8 mouse cellular contexts compared by ENCODE assay signal in genomic region chr6:30958736-30959540, GRCm38 (mm10). TPM values are rescaled to one million over a fixed set of nuclear protein-coding genes. Genes with fewer than 3 reads are reported as not detected.
DNase-seq lines count a peak whose midpoint lies in the region; ATAC-seq and TF ChIP-seq lines count a peak whose summit lies in the region.

Gene Klf14, minus strand, starts transcription at chr6:30959078.

- H3K27ac ChIP-seq in forebrain, embryonic 13.5 days = no peak within 1 kb of the TSS
- no peak within 1 kb of the TSS for H3K27ac ChIP-seq in hindbrain, embryonic 13.5 days
- H3K27ac ChIP-seq in liver, embryonic 15.5 days (replicated peaks) = no peak within 1 kb of the TSS

- H3K36me3 ChIP-seq in E14TG2a.4 (ENCODE audit: insufficient read depth, low read length) = no peaks in the 10 kb centered on the region
- peaks cover 10% of the 10 kb centered on the region for H3K36me3 ChIP-seq in forebrain, embryonic 13.5 days (ENCODE audit: poor library complexity, severe bottlenecking)
- peaks cover 13% of the 10 kb centered on the region for H3K36me3 ChIP-seq in hindbrain, embryonic 13.5 days
- H3K36me3 ChIP-seq in liver, embryonic 15.5 days (replicated peaks) = no peaks in the 10 kb centered on the region

- H3K4me2 ChIP-seq in forebrain, embryonic 13.5 days = peak within 1 kb of the TSS; percentile 80
- H3K4me2 ChIP-seq in hindbrain, embryonic 13.5 days = peak within 1 kb of the TSS; percentile 59
- H3K4me2 ChIP-seq in liver, embryonic 15.5 days = peak within 1 kb of the TSS; percentile 60

- ATAC-seq in forebrain, embryonic 13.5 days = 0 out of 2 replicates have a peak, but pooled peaks have one; percentile 21
- ATAC-seq in hindbrain, embryonic 13.5 days (ENCODE audit: low FRiP score) = no peak; the same call in 1 of the 2 replicates
- ATAC-seq in liver, embryonic 15.5 days (ENCODE audit: insufficient read depth) = no peak

- no peak for TF ChIP-seq CTCF in E14TG2a.4 (conservative IDR thresholded peaks at IDR 0.05; ENCODE audit: low read length)

- H3K9ac ChIP-seq in forebrain, embryonic 13.5 days = peak within 1 kb of the TSS; percentile 40
- H3K9ac ChIP-seq in hindbrain, embryonic 13.5 days = no peak within 1 kb of the TSS
- no peak within 1 kb of the TSS for H3K9ac ChIP-seq in liver, embryonic 15.5 days

- under 1% methylated on average over 68 of the region's 75 CpGs for WGBS in forebrain, embryonic 13.5 days
- under 1% methylated on average over 75 of the region's 75 CpGs for WGBS in hindbrain, embryonic 13.5 days
- WGBS in liver, embryonic 15.5 days (ENCODE audit: insufficient replicate concordance) = 1% methylated on average over 75 of the region's 75 CpGs

- peaks cover 75% of the 10 kb centered on the region for H3K27me3 ChIP-seq in E14TG2a.4 (ENCODE audit: insufficient read depth, low read length)
- H3K27me3 ChIP-seq in forebrain, embryonic 13.5 days = peaks cover 85% of the 10 kb centered on the region
- peaks cover 80% of the 10 kb centered on the region for H3K27me3 ChIP-seq in hindbrain, embryonic 13.5 days
- peaks cover 72% of the 10 kb centered on the region for H3K27me3 ChIP-seq in liver, embryonic 15.5 days

- DNase-seq in R1 (ENCODE audit: low read depth, low spot score) = peak; percentile 65
- peak; percentile 6 for DNase-seq in skeletal muscle tissue, adult 2 months (ENCODE audit: low read depth, low spot score)
- no peak for DNase-seq in right cerebral cortex, postnatal 25 days
- no peak for DNase-seq in thymus, adult 18-20 months

- peak within 1 kb of the TSS; percentile 83 for H3K4me3 ChIP-seq in E14TG2a.4 (replicated peaks; ENCODE audit: low read length)
- H3K4me3 ChIP-seq in forebrain, embryonic 13.5 days = peak within 1 kb of the TSS; percentile 49
- H3K4me3 ChIP-seq in hindbrain, embryonic 13.5 days = peak within 1 kb of the TSS; percentile 45
- H3K4me3 ChIP-seq in liver, embryonic 15.5 days (replicated peaks) = peak within 1 kb of the TSS; percentile 47

- H3K4me1 ChIP-seq in E14TG2a.4 (replicated peaks; ENCODE audit: low read depth, low read length) = peaks cover 16% of the 10 kb centered on the region
- H3K4me1 ChIP-seq in forebrain, embryonic 13.5 days = peaks cover 5% of the 10 kb centered on the region
- H3K4me1 ChIP-seq in hindbrain, embryonic 13.5 days (replicated peaks) = peaks cover 5% of the 10 kb centered on the region; the same call in 1 of the 2 replicates
- H3K4me1 ChIP-seq in liver, embryonic 15.5 days (replicated peaks) = no peaks in the 10 kb centered on the region

- no peaks in the 10 kb centered on the region for H3K9me3 ChIP-seq in E14TG2a.4 (ENCODE audit: low read length)
- peaks cover 29% of the 10 kb centered on the region for H3K9me3 ChIP-seq in forebrain, embryonic 13.5 days (replicated peaks)
- H3K9me3 ChIP-seq in hindbrain, embryonic 13.5 days = peaks cover 43% of the 10 kb centered on the region
- peaks cover 5% of the 10 kb centered on the region for H3K9me3 ChIP-seq in liver, embryonic 15.5 days (replicated peaks)

RNA-seq across cellular contexts. Expression of gene Klf14, which starts in this region (rescaled TPM):
- polyA plus RNA-seq in forebrain, embryonic 13.5 days (2015; fragmentation: Nextera tagmentation; extraction: Ambion mirVana) = 0.16 and 0.18 TPM in 2 replicates
- polyA plus RNA-seq in hindbrain, embryonic 13.5 days (2015; fragmentation: Nextera tagmentation; extraction: Ambion mirVana) = 0.10 and 0.26 TPM in 2 replicates
- 0.40 and 0.54 TPM in 2 replicates for polyA plus RNA-seq in liver, embryonic 15.5 days (2015; fragmentation: Nextera tagmentation; extraction: Ambion mirVana)

Comparison
In these comparisons a context has a peak if more than half of its experiments do, and no peak if none do; other contexts are left out.
1. Peak in ATAC-seq, H3K4me3 ChIP-seq, H3K9ac ChIP-seq and H3K4me2 ChIP-seq in forebrain, embryonic 13.5 days; RNA of the gene not detected or under 1 TPM.
2. DNase-seq: peak in R1 (single experiment) and skeletal muscle tissue, adult 2 months (single experiment); none in right cerebral cortex, postnatal 25 days (single experiment) and thymus, adult 18-20 months (0 of 2).
3. Peak in every context shown above with its lines, with median percentiles within 50 percentile points of each other: H3K4me3 ChIP-seq and H3K4me2 ChIP-seq.